8 mouse cellular contexts compared by ENCODE assay signal in genomic region chr9:80067221-80068027, GRCm38 (mm10). TPM values are rescaled to one million over a fixed set of nuclear protein-coding genes. Genes with fewer than 3 reads are reported as not detected.
DNase-seq lines count a peak whose midpoint lies in the region; ATAC-seq and TF ChIP-seq lines count a peak whose summit lies in the region.

No protein-coding gene starts in this region.

- H3K4me3 ChIP-seq in hindbrain, embryonic 11.5 days (ENCODE audit: low read depth, low read length) = peak overlapping the region; percentile 95
- peak overlapping the region; percentile 94 for H3K4me3 ChIP-seq in thymus, adult 2 months (ENCODE audit: control insufficient read depth, insufficient read depth, low read length)

- peak; percentile 77 for DNase-seq in MN1 (ENCODE audit: low spot score)
- DNase-seq in cerebellum, adult 9-11 months = peak; percentile 68
- peak; percentile 33 to 67 for DNase-seq in frontal cortex, postnatal 10 days (ENCODE audit: low spot score in 2 of 2)
- DNase-seq in hindbrain, embryonic 11.5 days (ENCODE audit: low spot score) = peak; percentile 83
- peak; percentile 76 to 82 for DNase-seq in layer of hippocampus, postnatal 10 days (ENCODE audit: low spot score in 2 of 2)
- peak; percentile 69 for DNase-seq in lung, postnatal 10 days
- DNase-seq in ovary, postnatal 10 days (ENCODE audit: low spot score) = peak; percentile 68
- DNase-seq in thymus, adult 2 months = peak; percentile 74

- no peaks in the 10 kb centered on the region for H3K36me3 ChIP-seq in hindbrain, embryonic 11.5 days (ENCODE audit: control insufficient read depth, insufficient read depth, low read length)
- H3K36me3 ChIP-seq in thymus, adult 2 months (ENCODE audit: control insufficient read depth, insufficient read depth, low read length) = no peaks in the 10 kb centered on the region

- peak overlapping the region; percentile 41 for H3K4me2 ChIP-seq in hindbrain, embryonic 11.5 days (replicated peaks; ENCODE audit: low read depth, low read length)

- H3K27ac ChIP-seq in hindbrain, embryonic 11.5 days (ENCODE audit: low read depth, low read length) = peak overlapping the region; percentile 100
- H3K27ac ChIP-seq in thymus, adult 2 months (ENCODE audit: control insufficient read depth, insufficient read depth, low read length) = peak overlapping the region; percentile 74

- peak overlapping the region; percentile 100 for H3K9ac ChIP-seq in hindbrain, embryonic 11.5 days (ENCODE audit: low read depth, low read length)

- under 1% methylated on average over 88 of the region's 93 CpGs for WGBS in hindbrain, embryonic 11.5 days
- under 1% methylated on average over 82 of the region's 93 CpGs for WGBS in thymus, adult 2 months

- no peaks in the 10 kb centered on the region for H3K9me3 ChIP-seq in hindbrain, embryonic 11.5 days (ENCODE audit: control insufficient read depth, low read length)

- TF ChIP-seq CTCF in thymus, adult 2 months (IDR thresholded peaks at IDR 0.05; ENCODE audit: borderline replicate concordance, control insufficient read depth, extremely low read depth, insufficient read depth, low read length, poor library complexity) = no peak

- peak; percentile 39; the same call in 1 of the 2 replicates for TF ChIP-seq POLR2A in thymus, adult 2 months (IDR thresholded peaks at IDR 0.05; ENCODE audit: control insufficient read depth, extremely low read depth, insufficient read depth, low read length, poor library complexity)

- H3K27me3 ChIP-seq in hindbrain, embryonic 11.5 days (ENCODE audit: control insufficient read depth, insufficient read depth, low read length) = no peaks in the 10 kb centered on the region
- H3K27me3 ChIP-seq in thymus, adult 2 months (ENCODE audit: control insufficient read depth, insufficient read depth, low read length) = no peaks in the 10 kb centered on the region

- H3K4me1 ChIP-seq in hindbrain, embryonic 11.5 days (replicated peaks; ENCODE audit: control insufficient read depth, insufficient read depth, low read length) = no peaks in the 10 kb centered on the region; the same call in 1 of the 2 replicates
- H3K4me1 ChIP-seq in thymus, adult 2 months (replicated peaks; ENCODE audit: control insufficient read depth, insufficient read depth, low read length) = peaks cover 7% of the 10 kb centered on the region

- peak; percentile 89 for ATAC-seq in hindbrain, embryonic 11.5 days (ENCODE audit: low FRiP score)

RNA-seq across cellular contexts. Expression of gene Senp6, which starts 0.7 kb away (rescaled TPM):
- 72.3 and 88.1 TPM in 2 replicates for polyA plus RNA-seq in hindbrain, embryonic 11.5 days (2014; fragmentation: Nextera tagmentation; extraction: Ambion mirVana)
- 100 to 1,000 TPM; 106 to 111 TPM for total RNA-seq in layer of hippocampus, postnatal 10 days (2021)
- 29.7 and 39.4 TPM in 2 replicates for polyA plus RNA-seq in thymus, adult 2 months (2012; rRNA removed)

RNA-seq across cellular contexts. Expression of gene Filip1, which starts 54.8 kb away (rescaled TPM):
- polyA plus RNA-seq in hindbrain, embryonic 11.5 days (2014; fragmentation: Nextera tagmentation; extraction: Ambion mirVana) = 5.6 and 7.2 TPM in 2 replicates
- 10 to 100 TPM; 17.6 to 18.8 TPM for total RNA-seq in layer of hippocampus, postnatal 10 days (2021)
- 0.51 and 0.90 TPM in 2 replicates for polyA plus RNA-seq in thymus, adult 2 months (2012; rRNA removed)

Comparison
In these comparisons a context has a peak if more than half of its experiments do, and no peak if none do; other contexts are left out.
1. Peak in every context shown above with its lines: DNase-seq, ATAC-seq, H3K4me3 ChIP-seq and H3K27ac ChIP-seq.